In the genomic region with DNA sequence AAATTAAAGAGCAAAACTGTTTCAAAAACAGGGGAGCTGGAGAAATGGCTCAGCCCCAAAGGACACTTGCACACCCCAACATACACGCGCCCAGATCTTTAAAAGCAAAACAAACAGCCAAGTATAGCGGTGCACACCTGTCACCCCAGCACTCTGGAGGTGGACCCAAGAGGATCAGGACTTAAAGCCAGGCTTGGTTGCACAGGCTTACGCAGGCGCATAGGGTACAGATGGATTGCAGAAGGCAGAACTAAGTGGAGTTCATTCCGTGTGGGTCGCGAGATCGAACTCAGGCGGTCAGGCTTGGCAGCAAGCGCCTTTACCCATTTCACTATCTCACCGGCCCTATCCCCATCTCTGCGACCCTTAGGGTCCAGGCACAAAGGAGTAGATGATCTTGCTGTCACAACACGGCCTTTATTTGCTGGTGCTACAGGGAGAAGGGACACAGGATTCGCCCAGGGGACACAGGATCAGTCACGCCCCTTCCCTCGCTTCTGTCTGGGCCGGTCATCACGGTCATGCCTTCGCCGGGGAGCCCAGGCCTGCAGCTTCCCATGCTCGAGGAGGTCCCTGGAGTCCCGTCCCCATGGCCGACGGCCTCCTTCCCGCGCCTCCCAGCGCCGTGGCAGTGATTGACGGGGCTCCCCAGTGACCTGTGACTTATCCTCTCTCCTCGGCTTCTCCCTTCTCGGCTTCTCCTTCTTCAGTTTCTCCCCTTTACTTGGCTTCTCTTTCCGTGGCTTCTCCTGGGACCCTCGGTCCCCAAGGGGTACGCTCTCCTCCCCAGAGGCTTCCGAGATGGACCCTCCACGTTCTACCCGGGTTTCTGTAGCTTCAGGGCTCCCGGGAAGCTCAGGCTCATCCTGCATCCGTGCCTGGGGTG, we compare ENCODE assay signal across 9 mouse cellular contexts. TPM values are rescaled to one million over a fixed set of nuclear protein-coding genes. Genes with fewer than 3 reads are reported as not detected.
A peak's percentile ranks its signal among the peaks of the same experiment; 100 is the strongest.
DNase-seq lines count a peak whose midpoint lies in the region; ATAC-seq and TF ChIP-seq lines count a peak whose summit lies in the region.
"Had no signal": no experiment of that assay in that cellular context is flagged by ENCODE, and none has a peak within 500 bp of the region (broad histone marks: within the 10 kb centered on the region; RNA-seq: fewer than 3 reads in every experiment).

No protein-coding gene starts in this region.

- no peak for TF ChIP-seq POLR2A in limb, embryonic 14.5 days (IDR thresholded peaks at IDR 0.05; ENCODE audit: borderline replicate concordance, extremely low read depth, insufficient read depth, insufficient read length)

- H3K27me3 ChIP-seq in lung, embryonic 16.5 days (ENCODE audit: control insufficient read depth, insufficient read depth, low read depth, low read length): peaks cover 17% of the 10 kb centered on the region
- peaks cover 29% of the 10 kb centered on the region for H3K27me3 ChIP-seq in limb, embryonic 14.5 days (ENCODE audit: control insufficient read depth, insufficient read depth, low read length)
- no peaks in the 10 kb centered on the region for H3K27me3 ChIP-seq in stomach, embryonic 14.5 days (ENCODE audit: control insufficient read depth, insufficient read depth, low read length)

- H3K4me2 ChIP-seq in lung, embryonic 16.5 days (ENCODE audit: low read depth, low read length): peak overlapping the region; percentile 40
- H3K4me2 ChIP-seq in limb, embryonic 14.5 days (replicated peaks; ENCODE audit: low read depth, low read length, severe bottlenecking): peak overlapping the region; percentile 35
- peak overlapping the region; percentile 69 for H3K4me2 ChIP-seq in stomach, embryonic 14.5 days (replicated peaks; ENCODE audit: low read depth, low read length)

- peak overlapping the region; percentile 25 for H3K9ac ChIP-seq in lung, embryonic 16.5 days (ENCODE audit: low read length)
- H3K9ac ChIP-seq in limb, embryonic 14.5 days (ENCODE audit: low read depth, low read length, severe bottlenecking): no peak overlapping the region
- H3K9ac ChIP-seq in stomach, embryonic 14.5 days (replicated peaks; ENCODE audit: low read depth, low read length): no peak overlapping the region; the same call in 1 of the 2 replicates

- H3K9me3 ChIP-seq in lung, embryonic 16.5 days (ENCODE audit: control insufficient read depth, low read length): no peaks in the 10 kb centered on the region
- H3K9me3 ChIP-seq in limb, embryonic 14.5 days (ENCODE audit: control insufficient read depth, low read length): no peaks in the 10 kb centered on the region
- H3K9me3 ChIP-seq in stomach, embryonic 14.5 days (ENCODE audit: control insufficient read depth, low read depth, low read length): no peaks in the 10 kb centered on the region

- WGBS in lung, embryonic 16.5 days: 18% methylated on average over 39 of the region's 40 CpGs
- WGBS in limb, embryonic 14.5 days: 21% methylated on average over 40 of the region's 40 CpGs
- 19% methylated on average over 40 of the region's 40 CpGs for WGBS in stomach, embryonic 14.5 days

- no peak overlapping the region for H3K27ac ChIP-seq in lung, embryonic 16.5 days (ENCODE audit: low read length)
- no peak overlapping the region for H3K27ac ChIP-seq in limb, embryonic 14.5 days (replicated peaks; ENCODE audit: low read depth, low read length)
- no peak overlapping the region; the same call in 1 of the 2 replicates for H3K27ac ChIP-seq in stomach, embryonic 14.5 days (ENCODE audit: low read length)

- H3K4me3 ChIP-seq in lung, embryonic 16.5 days (ENCODE audit: low read length): peak overlapping the region; percentile 2; the same call in 1 of the 2 replicates
- H3K4me3 ChIP-seq in limb, embryonic 14.5 days (replicated peaks; ENCODE audit: low read length): peak overlapping the region; percentile 9
- peak overlapping the region; percentile 2; the same call in 1 of the 2 replicates for H3K4me3 ChIP-seq in stomach, embryonic 14.5 days (ENCODE audit: low read depth, low read length)

- no peak for ATAC-seq in lung, embryonic 16.5 days (ENCODE audit: low read depth)
- ATAC-seq in limb, embryonic 14.5 days (ENCODE audit: low FRiP score, low read depth): no peak
- no peak for ATAC-seq in stomach, embryonic 14.5 days (ENCODE audit: insufficient number of reproducible peaks, insufficient read depth, low FRiP score, low read depth)

- H3K36me3 ChIP-seq in lung, embryonic 16.5 days (ENCODE audit: control insufficient read depth, insufficient read depth, low read length): peaks cover 19% of the 10 kb centered on the region
- H3K36me3 ChIP-seq in limb, embryonic 14.5 days (ENCODE audit: control insufficient read depth, insufficient read depth, low read length): peaks cover 20% of the 10 kb centered on the region
- peaks cover 12% of the 10 kb centered on the region for H3K36me3 ChIP-seq in stomach, embryonic 14.5 days (ENCODE audit: control insufficient read depth, insufficient read depth, low read length)

- DNase-seq in adrenal gland, postnatal 14 days: peak; percentile 40
- DNase-seq in adrenal gland, postnatal 10 days: no peak
- no peak for DNase-seq in lung, postnatal 10 days
- DNase-seq in limb, embryonic 14.5 days (ENCODE audit: low spot score): no peak
- DNase-seq in thymus, adult 18-20 months: no peak
- no peak for DNase-seq in adrenal gland, adult 18-20 months (ENCODE audit: low spot score in 2 of 2)

- H3K4me1 ChIP-seq in lung, embryonic 16.5 days (replicated peaks; ENCODE audit: control insufficient read depth, insufficient read depth, low read length): peaks cover 30% of the 10 kb centered on the region
- H3K4me1 ChIP-seq in limb, embryonic 14.5 days (ENCODE audit: control insufficient read depth, insufficient read depth, low read length): peaks cover 34% of the 10 kb centered on the region
- peaks cover 29% of the 10 kb centered on the region for H3K4me1 ChIP-seq in stomach, embryonic 14.5 days (ENCODE audit: control insufficient read depth, insufficient read depth, low read length)

RNA-seq across cellular contexts. Expression of gene Amh, which starts 3.3 kb away (rescaled TPM):
- total RNA-seq in adrenal gland, postnatal 14 days (2021): 0.74 and 0.94 TPM in 2 replicates
- under 1 TPM; 0.57 to 0.79 TPM for total RNA-seq in adrenal gland, postnatal 10 days (2021)
- polyA plus RNA-seq in lung, embryonic 16.5 days (2015; fragmentation: Nextera tagmentation; extraction: Ambion mirVana): 0.13 TPM in 1 of 2 replicates, not detected in the other
- 1.0 and 1.9 TPM in 2 replicates for polyA plus RNA-seq in limb, embryonic 14.5 days (2012; rRNA removed)
- polyA plus RNA-seq in limb, embryonic 14.5 days (2014; fragmentation: Nextera tagmentation; extraction: Ambion mirVana): 0.11 TPM in 1 of 2 replicates, not detected in the other
- not detected in 2 replicates for polyA plus RNA-seq in stomach, embryonic 14.5 days (2014; fragmentation: Nextera tagmentation; extraction: Ambion mirVana)
- 1 to 10 TPM in 1 of 2 experiments, under 1 TPM in 1; 0.83 to 1.5 TPM for total RNA-seq in adrenal gland, adult 18-20 months (2021)

RNA-seq across cellular contexts. Expression of gene Jsrp1, which starts 5.0 kb away (rescaled TPM):
- total RNA-seq in adrenal gland, postnatal 14 days (2021): 2.8 and 3.1 TPM in 2 replicates
- total RNA-seq in adrenal gland, postnatal 10 days (2021): 10 to 100 TPM in 1 of 2 experiments, 1 to 10 TPM in 1; 9.8 to 24.0 TPM
- polyA plus RNA-seq in lung, embryonic 16.5 days (2015; fragmentation: Nextera tagmentation; extraction: Ambion mirVana): 1.3 and 2.6 TPM in 2 replicates
- 8.5 and 12.1 TPM in 2 replicates for polyA plus RNA-seq in limb, embryonic 14.5 days (2012; rRNA removed)
- polyA plus RNA-seq in limb, embryonic 14.5 days (2014; fragmentation: Nextera tagmentation; extraction: Ambion mirVana): 5.1 and 6.1 TPM in 2 replicates
- polyA plus RNA-seq in stomach, embryonic 14.5 days (2014; fragmentation: Nextera tagmentation; extraction: Ambion mirVana): 0.45 and 1.4 TPM in 2 replicates
- total RNA-seq in adrenal gland, adult 18-20 months (2021): 1 to 10 TPM; 4.0 to 7.3 TPM
- polyA plus RNA-seq: large intestine, adult 2 months had no signal

RNA-seq across cellular contexts. Expression of gene Plekhj1, which starts 9.9 kb away (rescaled TPM):
- total RNA-seq in adrenal gland, postnatal 14 days (2021): 59.5 and 71.1 TPM in 2 replicates
- total RNA-seq in adrenal gland, postnatal 10 days (2021): 10 to 100 TPM; 50.0 to 63.2 TPM
- 92.7 and 100 TPM in 2 replicates for polyA plus RNA-seq in lung, embryonic 16.5 days (2015; fragmentation: Nextera tagmentation; extraction: Ambion mirVana)
- 109 and 110 TPM in 2 replicates for polyA plus RNA-seq in limb, embryonic 14.5 days (2012; rRNA removed)
- 119 and 121 TPM in 2 replicates for polyA plus RNA-seq in limb, embryonic 14.5 days (2014; fragmentation: Nextera tagmentation; extraction: Ambion mirVana)
- polyA plus RNA-seq in stomach, embryonic 14.5 days (2014; fragmentation: Nextera tagmentation; extraction: Ambion mirVana): 110 and 116 TPM in 2 replicates
- 10 to 100 TPM; 69.0 to 87.2 TPM for total RNA-seq in adrenal gland, adult 18-20 months (2021)

RNA-seq across cellular contexts. Expression of gene Sf3a2, which starts 10.3 kb away (rescaled TPM):
- total RNA-seq in adrenal gland, postnatal 14 days (2021): 47.6 and 52.2 TPM in 2 replicates
- 10 to 100 TPM; 45.2 to 50.5 TPM for total RNA-seq in adrenal gland, postnatal 10 days (2021)
- 60.9 and 75.7 TPM in 2 replicates for polyA plus RNA-seq in lung, embryonic 16.5 days (2015; fragmentation: Nextera tagmentation; extraction: Ambion mirVana)
- polyA plus RNA-seq in limb, embryonic 14.5 days (2012; rRNA removed): 78.0 and 102 TPM in 2 replicates
- 80.6 and 87.6 TPM in 2 replicates for polyA plus RNA-seq in limb, embryonic 14.5 days (2014; fragmentation: Nextera tagmentation; extraction: Ambion mirVana)
- 77.7 and 81.8 TPM in 2 replicates for polyA plus RNA-seq in stomach, embryonic 14.5 days (2014; fragmentation: Nextera tagmentation; extraction: Ambion mirVana)
- 10 to 100 TPM; 47.8 to 50.5 TPM for total RNA-seq in adrenal gland, adult 18-20 months (2021)

RNA-seq across cellular contexts. Expression of gene Oaz1, which starts 18.1 kb away (rescaled TPM):
- total RNA-seq in adrenal gland, postnatal 14 days (2021): 734 and 741 TPM in 2 replicates
- total RNA-seq in adrenal gland, postnatal 10 days (2021): 100 to 1,000 TPM; 700 to 820 TPM
- 1,799 and 1,972 TPM in 2 replicates for polyA plus RNA-seq in lung, embryonic 16.5 days (2015; fragmentation: Nextera tagmentation; extraction: Ambion mirVana)
- 882 and 1,248 TPM in 2 replicates for polyA plus RNA-seq in limb, embryonic 14.5 days (2012; rRNA removed)
- 1,813 and 1,884 TPM in 2 replicates for polyA plus RNA-seq in limb, embryonic 14.5 days (2014; fragmentation: Nextera tagmentation; extraction: Ambion mirVana)
- polyA plus RNA-seq in stomach, embryonic 14.5 days (2014; fragmentation: Nextera tagmentation; extraction: Ambion mirVana): 1,724 and 1,898 TPM in 2 replicates
- total RNA-seq in adrenal gland, adult 18-20 months (2021): 100 to 1,000 TPM; 903 to 981 TPM
